Mouse (Mus musculus): Measurements from ENCODE around the gene Igf2bp2.

GRCm38 (mm10) chr16:22146071-22146470 lies 17.0 kb downstream of the Igf2bp2 start:
- TF ChIP-seq POLR2A (IDR thresholded peaks at IDR 0.05; ENCODE audit: control insufficient read depth, extremely low read depth, insufficient read depth, low read length, poor library complexity) (no peak), CTCF (IDR thresholded peaks at IDR 0.05; ENCODE audit: borderline replicate concordance, control insufficient read depth, extremely low read depth, insufficient read depth, low read length, poor library complexity) (no peak)
